In genomic region chr1:131378914-131379474, GRCm38 (mm10) we compare ENCODE assay signal across 9 mouse cellular contexts.
DNase-seq lines count a peak whose midpoint lies in the region; TF ChIP-seq lines count a peak whose summit lies in the region.
"Had no signal": no experiment of that assay in that cellular context is flagged by ENCODE, and none has a peak within 500 bp of the region (broad histone marks: within the 10 kb centered on the region; RNA-seq: fewer than 3 reads in every experiment).

No protein-coding gene starts in this region.

- H3K27ac ChIP-seq in layer of hippocampus, adult 2 months: peak overlapping the region; percentile 43; the same call in 1 of the 2 replicates
- H3K27ac ChIP-seq in MEL (ENCODE audit: control insufficient read depth, low read depth, low read length): peak overlapping the region; percentile 75
- peak overlapping the region; percentile 44; the same call in 1 of the 2 replicates for H3K27ac ChIP-seq in embryonic facial prominence, embryonic 10.5 days (replicated peaks)
- peak overlapping the region; percentile 97 for H3K27ac ChIP-seq in macrophage

- WGBS in embryonic facial prominence, embryonic 10.5 days: 71% methylated on average over 1 of the region's 1 CpGs
- 0% methylated on average over 1 of the region's 1 CpGs for WGBS in macrophage (ENCODE audit: missing documents)

- H3K4me1 ChIP-seq in MEL (ENCODE audit: control insufficient read depth in 1 of 2, insufficient read depth in 2 of 2, low read length in 2 of 2): peaks cover 6 to 21% of the 10 kb centered on the region in 2 experiments
- H3K4me1 ChIP-seq in embryonic facial prominence, embryonic 10.5 days: peaks cover 15% of the 10 kb centered on the region

- peaks cover 0 to 34% of the 10 kb centered on the region in 2 experiments; a peak in 2 of 4 replicates for H3K36me3 ChIP-seq in MEL (ENCODE audit: control insufficient read depth in 1 of 2, insufficient read depth in 2 of 2, low read length in 2 of 2)
- peaks cover 10% of the 10 kb centered on the region for H3K36me3 ChIP-seq in embryonic facial prominence, embryonic 10.5 days (replicated peaks)
- no peaks in the 10 kb centered on the region for H3K36me3 ChIP-seq in macrophage (ENCODE audit: inconsistent target)
- H3K36me3 ChIP-seq: liver, embryonic 15.5 days had no signal

- H3K79me2 ChIP-seq in MEL (ENCODE audit: control insufficient read depth, insufficient read depth, low read length, poor library complexity): peaks cover 2% of the 10 kb centered on the region; the same call in 1 of the 2 replicates
- peaks cover 57% of the 10 kb centered on the region for H3K79me2 ChIP-seq in macrophage (ENCODE audit: inconsistent target)

- intact Hi-C loops in left cerebral cortex, postnatal 4 days (cut with DNase I): no loop called here

- H3K4me3 ChIP-seq in layer of hippocampus, adult 2 months: no peak overlapping the region
- no peak overlapping the region for H3K4me3 ChIP-seq in MEL (ENCODE audit: control insufficient read depth in 1 of 2, insufficient read depth in 1 of 2, low read depth in 2 of 2, low read length in 2 of 2)
- H3K4me3 ChIP-seq in embryonic facial prominence, embryonic 10.5 days: no peak overlapping the region
- no peak overlapping the region for H3K4me3 ChIP-seq in macrophage (ENCODE audit: inconsistent target)
- H3K4me3 ChIP-seq: liver, embryonic 15.5 days had no signal

- DNase-seq in layer of hippocampus, adult 2 months (ENCODE audit: low spot score in 2 of 2): no peak
- no peak for DNase-seq in layer of hippocampus, adult 8-10 months (ENCODE audit: low spot score in 2 of 2)
- DNase-seq in MEL (ENCODE audit: low read depth, low spot score): peak; percentile 63
- DNase-seq in embryonic facial prominence, embryonic 10.5 days (ENCODE audit: low spot score): no peak
- no peak for DNase-seq in left cerebral cortex, postnatal 4 days
- no peak for DNase-seq in cerebellum, postnatal 4 days (ENCODE audit: low spot score in 2 of 2)
- DNase-seq: kidney, adult 2 months had no signal

- H3K27me3 ChIP-seq in MEL (ENCODE audit: control insufficient read depth in 1 of 2, insufficient read depth in 2 of 2, low read length in 2 of 2): no peaks in the 10 kb centered on the region
- no peaks in the 10 kb centered on the region for H3K27me3 ChIP-seq in embryonic facial prominence, embryonic 10.5 days (replicated peaks; ENCODE audit: low read depth, poor library complexity, severe bottlenecking)
- H3K27me3 ChIP-seq: liver, embryonic 15.5 days had no signal

- no peaks in the 10 kb centered on the region for H3K9me3 ChIP-seq in MEL (replicated peaks; ENCODE audit: insufficient read depth, low read length)
- peaks cover 6% of the 10 kb centered on the region; the same call in 1 of the 2 replicates for H3K9me3 ChIP-seq in embryonic facial prominence, embryonic 10.5 days
- H3K9me3 ChIP-seq: liver, embryonic 15.5 days had no signal

- TF ChIP-seq EP300 in MEL (IDR thresholded peaks at IDR 0.05; ENCODE audit: low read depth in 1 of 2, low read length in 2 of 2): no peak

- TF ChIP-seq POLR2A in MEL (IDR thresholded peaks at IDR 0.05; ENCODE audit: control insufficient read depth in 1 of 2, insufficient read depth in 1 of 2, low read depth in 1 of 2, low read length in 2 of 2, poor library complexity in 1 of 2): no peak

- TF ChIP-seq RAD21 in MEL (IDR thresholded peaks at IDR 0.05; ENCODE audit: low read depth, low read length): no peak

- TF ChIP-seq CTCF in layer of hippocampus, adult 2 months (conservative IDR thresholded peaks at IDR 0.05): no peak
- no peak for TF ChIP-seq CTCF in MEL (IDR thresholded peaks at IDR 0.05 in 2 of 3, conservative IDR thresholded peaks at IDR 0.05 in 1 of 3; ENCODE audit: control insufficient read depth in 1 of 3, insufficient read depth in 1 of 3, low read depth in 2 of 3, low read length in 3 of 3, poor library complexity in 1 of 3, severe bottlenecking in 1 of 3)

- peak overlapping the region; percentile 18; the same call in 1 of the 2 replicates for H3K9ac ChIP-seq in MEL (ENCODE audit: control insufficient read depth, low read depth, low read length, poor library complexity, severe bottlenecking)
- H3K9ac ChIP-seq: liver, embryonic 15.5 days had no signal

TF ChIP-seq in MEL, 35 proteins besides CTCF, POLR2A, EP300 and RAD21:
- TF ChIP-seq ZKSCAN1 (IDR thresholded peaks at IDR 0.05; ENCODE audit: low read depth, low read length): no peak
- peak; percentile 42; the same call in 1 of the 2 replicates for TF ChIP-seq ETS1 (IDR thresholded peaks at IDR 0.05; ENCODE audit: low read depth, low read length)
- peak; percentile 92 for TF ChIP-seq ZNF384 (IDR thresholded peaks at IDR 0.05; ENCODE audit: low read depth, low read length)
- no peak for TF ChIP-seq NRF1 (IDR thresholded peaks at IDR 0.05; ENCODE audit: insufficient read depth, low read depth, low read length, poor library complexity, severe bottlenecking)
- TF ChIP-seq MYC (IDR thresholded peaks at IDR 0.05; ENCODE audit: low read depth, low read length): peak; percentile 34; the same call in 1 of the 2 replicates
- TF ChIP-seq MAX (IDR thresholded peaks at IDR 0.05; ENCODE audit: low read length): 0 out of 2 replicates have a peak, but pooled peaks have one; percentile 36

Comparison
In these comparisons a context has a peak if more than half of its experiments do, and no peak if none do; other contexts are left out.
1. H3K27ac ChIP-seq: peak in every context shown above with its lines; median percentile 97 in macrophage; 75 in MEL; 44 in embryonic facial prominence, embryonic 10.5 days; 43 in layer of hippocampus, adult 2 months.